Mouse (Mus musculus): ENCODE data around the gene Taf6l.

GRCm38 (mm10) chr19:8770567-8771270 is 15.5 kb downstream of the Taf6l start, which contains the start of gene Tmem223:
- TF ChIP-seq GATA1 (IDR thresholded peaks at IDR 0.05; ENCODE audit: borderline replicate concordance, low read length) (no peak), FLI1 (IDR thresholded peaks at IDR 0.05; ENCODE audit: low read length) (no peak)
